Mouse (Mus musculus) c-Kit-positive CD71-negative TER-119-negative erythroid progenitor cells, embryonic 14.5 days (primary cell): ENCODE measurements around the gene Nfatc3.

Experiments
- DNase-seq: peaks from one replicate; pipeline ENCODE4 v3.0.0-alpha.2; 2013; ENCODE audit warnings: low read depth

Gene Nfatc3

DNA sequence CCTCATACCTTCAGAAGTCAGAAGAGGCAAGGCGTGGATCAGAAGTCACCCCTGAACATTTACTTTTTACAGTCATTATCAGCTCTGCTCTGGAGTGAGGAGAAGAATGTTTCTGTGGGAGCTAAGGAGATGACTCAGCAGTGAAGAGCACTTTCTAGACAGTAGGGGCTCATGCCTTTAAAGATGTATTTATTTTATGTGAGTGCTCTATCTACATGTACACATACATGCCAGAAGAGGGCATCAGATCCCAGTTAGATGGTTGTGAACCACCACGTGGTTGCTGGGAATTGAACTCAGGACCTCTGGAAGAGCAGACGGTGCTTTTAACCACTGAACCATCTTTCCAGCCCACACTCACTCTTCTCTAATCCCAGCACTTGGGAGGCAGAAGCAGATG, 68.4 kb downstream of the Nfatc3 start:
- no peak for DNase-seq

DNA sequence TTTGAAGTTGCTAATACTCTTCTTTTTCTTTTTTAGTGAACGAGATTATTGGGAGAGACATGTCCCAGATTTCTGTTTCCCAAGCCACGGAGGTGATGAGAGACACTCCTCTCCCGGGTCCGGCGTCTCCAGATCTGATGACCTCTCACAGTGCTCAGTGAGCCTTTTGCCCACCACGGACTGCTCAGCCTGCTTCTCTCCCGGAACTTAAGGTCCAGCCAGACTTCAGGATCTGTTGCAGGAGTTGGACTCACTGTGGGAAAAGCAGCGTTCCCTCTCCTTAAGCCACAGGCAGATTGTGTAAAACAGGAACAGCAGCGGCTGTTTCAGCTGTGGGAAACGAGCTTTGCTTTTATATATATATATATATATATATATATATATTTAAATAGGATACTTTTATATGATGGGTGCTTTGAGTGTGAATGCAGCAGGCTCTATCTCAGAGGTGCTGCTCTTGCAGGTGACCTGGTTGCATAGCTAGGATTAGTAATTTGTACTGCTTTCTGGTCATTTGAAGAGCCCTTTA, 69.3 kb downstream of the Nfatc3 start:
- DNase-seq: no peak

DNA sequence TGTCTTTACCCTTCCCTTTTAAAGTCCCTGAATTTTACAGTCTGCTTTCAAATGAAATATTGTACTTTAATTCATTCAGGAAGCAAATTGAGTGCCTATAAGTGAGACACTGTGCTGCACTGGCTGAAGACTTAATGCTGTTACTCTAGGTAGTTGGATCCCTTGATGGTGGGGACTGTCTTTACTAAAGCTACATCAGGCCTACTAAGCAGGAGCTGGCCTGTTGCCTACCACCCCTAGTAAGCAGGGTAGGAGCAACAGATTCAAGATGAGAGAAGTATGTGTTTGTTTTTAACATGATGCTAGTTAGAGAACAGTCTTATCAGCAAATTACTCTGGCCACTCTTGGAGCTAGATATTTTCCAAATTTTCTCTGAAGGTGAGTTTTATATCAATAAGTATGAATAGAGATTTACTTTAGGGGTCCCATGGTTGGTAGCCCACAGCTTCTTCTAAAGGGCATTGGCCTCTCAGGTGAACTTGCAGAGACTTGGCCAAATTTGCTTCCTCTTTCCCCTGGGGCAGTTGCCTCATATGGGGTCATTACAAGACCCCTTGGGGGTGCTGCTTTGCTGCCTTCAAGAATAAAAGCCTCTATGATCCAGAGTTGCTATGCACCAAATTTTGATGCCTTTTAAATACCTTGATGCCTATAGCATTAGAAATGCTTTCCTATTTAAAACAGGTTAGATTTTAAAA, 70.7 kb downstream of the Nfatc3 start:
- DNase-seq: no peak

DNA sequence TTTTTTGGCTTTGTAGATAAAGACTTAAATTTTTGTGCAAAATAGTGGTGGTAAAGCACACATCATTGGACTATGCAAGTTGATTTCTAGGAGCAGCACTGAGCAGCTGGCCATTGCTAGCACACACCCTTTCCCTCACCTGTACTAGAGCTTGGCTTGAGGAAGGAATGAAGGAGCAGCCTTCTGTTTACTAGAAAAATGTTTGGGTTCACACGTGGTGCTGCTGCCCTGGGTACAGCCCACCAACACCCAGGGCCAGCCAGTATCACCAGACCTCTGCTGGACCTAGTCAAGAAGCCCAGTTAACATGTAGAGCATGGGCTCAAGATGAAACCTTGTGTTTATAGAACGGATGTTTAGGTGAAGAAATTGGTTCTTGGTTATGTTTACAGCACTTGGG, 71.4 kb downstream of the Nfatc3 start:
- no peak for DNase-seq

DNA sequence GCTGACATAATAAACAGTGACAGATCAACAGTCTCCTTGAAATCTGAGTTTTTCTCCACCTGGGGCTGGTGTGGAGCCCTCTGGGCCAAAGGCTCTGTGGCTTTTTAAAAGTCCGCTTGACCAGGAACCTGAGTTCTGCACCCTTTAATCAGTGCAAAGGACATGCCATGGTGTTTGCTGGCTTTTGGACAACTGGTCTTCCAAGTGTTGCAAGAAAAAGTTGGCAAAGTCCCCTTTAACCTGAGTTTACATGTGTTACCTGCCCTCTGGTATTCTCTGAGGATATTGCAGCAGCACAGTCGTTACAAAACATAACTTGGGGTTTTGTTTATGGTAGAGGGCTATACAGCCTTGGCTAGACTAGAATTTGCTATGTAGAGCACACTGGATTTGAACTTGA, 71.9 kb downstream of the Nfatc3 start:
- DNase-seq: no peak

DNA sequence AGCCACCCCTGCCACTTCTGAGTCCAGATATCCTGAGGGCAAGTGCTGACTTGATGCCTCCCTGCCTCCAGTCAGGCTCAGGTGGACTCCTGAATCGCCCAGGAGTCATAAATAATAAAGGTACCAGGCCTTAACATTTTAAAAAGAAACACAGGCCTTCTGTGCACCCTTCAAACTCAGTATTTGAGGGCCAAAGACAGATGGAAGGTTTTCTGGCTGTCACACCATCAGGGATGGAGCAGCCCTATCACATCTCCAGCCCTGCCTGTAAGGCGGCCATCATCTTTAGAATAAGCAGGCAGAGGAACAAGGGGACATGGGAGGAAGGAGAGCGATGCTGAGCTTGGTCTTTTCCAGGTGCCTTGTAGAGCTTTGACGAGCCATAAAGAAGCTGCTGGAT, 72.4 kb downstream of the Nfatc3 start:
- DNase-seq: no peak

DNA sequence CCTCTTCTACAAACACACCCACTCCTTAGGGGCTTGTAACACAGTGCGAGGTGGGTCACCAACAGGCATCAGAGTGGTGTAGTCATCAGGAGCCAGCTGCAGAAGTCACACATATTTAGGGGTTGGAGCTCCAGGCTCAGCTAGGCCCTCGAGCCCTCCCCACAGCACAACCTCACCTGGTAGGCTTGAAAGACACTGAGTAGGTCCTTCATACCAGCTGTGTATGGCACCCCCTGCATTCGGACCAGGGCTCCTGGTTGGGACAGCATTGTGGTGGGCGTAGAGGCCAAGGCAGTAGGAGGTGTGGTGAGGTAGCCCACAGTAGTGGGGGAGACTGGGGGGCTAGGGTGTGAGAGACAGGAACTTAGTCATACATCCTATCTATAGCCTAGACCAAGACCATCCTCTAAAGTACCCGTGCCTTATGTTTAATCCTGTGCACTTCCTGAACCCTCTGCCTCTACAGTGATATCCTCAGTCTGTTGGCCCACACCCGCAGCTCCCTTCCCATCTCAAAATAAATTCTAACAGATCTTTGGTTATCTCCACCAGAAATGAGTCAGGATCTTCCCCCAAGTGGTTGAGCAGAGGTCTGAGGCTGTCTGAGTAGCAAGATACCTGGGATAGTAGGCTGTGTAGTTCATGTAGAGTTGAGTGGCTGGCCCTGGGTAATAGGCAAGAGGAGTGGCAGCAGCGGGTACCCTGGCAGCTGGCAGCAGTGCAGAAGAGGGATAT, 73.0 kb downstream of the Nfatc3 start:
- DNase-seq: no peak

DNA sequence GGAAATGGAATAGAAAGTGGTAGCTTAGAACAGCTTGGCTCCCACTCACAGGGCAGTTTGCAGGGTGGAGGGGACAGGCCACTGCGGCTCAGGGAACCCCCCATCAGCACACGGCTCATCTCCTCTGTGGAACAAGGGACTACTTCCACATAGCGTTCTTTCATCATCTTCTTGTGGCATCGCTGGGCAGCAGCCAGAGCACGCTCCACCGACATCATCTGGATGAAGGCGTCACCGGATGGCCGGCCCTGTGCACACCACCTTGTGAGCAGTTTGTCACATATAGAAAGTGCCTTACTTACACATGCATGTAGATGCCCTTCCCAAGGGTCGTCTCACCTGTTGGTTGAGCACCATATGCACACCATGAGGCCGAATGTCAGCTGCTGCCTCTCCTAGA, 73.7 kb downstream of the Nfatc3 start:
- no peak for DNase-seq

DNA sequence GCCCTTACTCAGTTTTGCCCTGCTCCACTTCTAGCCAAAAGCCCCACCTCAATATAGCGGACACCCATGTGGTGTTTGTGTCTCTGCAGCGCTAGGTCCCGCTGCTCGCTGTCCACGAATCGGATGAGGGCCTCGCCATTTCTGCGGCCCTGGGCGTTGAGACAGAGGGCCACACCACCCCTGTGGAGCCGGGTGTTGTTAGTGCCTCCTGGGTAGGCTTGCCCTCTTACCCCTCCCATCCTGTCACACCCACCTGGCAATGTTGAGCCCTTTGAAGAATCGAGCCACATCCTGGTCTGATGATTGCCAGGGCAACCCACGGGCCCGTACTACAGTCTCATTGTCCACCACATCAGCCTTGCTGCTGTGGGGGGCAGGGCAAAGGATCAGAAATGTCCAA, 74.9 kb downstream of the Nfatc3 start:
- no peak for DNase-seq

DNA sequence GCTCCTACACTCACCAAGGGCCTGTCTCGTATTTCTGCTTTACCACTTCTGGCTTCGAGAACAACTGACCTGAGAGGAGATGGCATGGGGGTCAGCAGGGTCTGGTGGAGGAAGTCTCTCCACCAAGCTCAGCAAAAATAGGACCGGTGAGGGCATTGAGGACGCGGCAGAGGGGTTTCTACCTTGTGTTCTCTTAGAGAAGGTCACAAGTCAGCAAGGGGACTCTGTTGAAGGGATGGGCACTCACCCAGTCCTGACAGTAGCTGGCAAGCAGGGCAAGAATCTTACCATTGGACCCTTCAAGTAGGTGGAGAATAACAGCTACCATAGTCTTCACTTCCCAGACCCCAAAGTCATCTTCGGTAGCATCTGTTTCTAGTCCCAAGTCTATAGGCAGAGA, 75.3 kb downstream of the Nfatc3 start:
- no peak for DNase-seq

DNA sequence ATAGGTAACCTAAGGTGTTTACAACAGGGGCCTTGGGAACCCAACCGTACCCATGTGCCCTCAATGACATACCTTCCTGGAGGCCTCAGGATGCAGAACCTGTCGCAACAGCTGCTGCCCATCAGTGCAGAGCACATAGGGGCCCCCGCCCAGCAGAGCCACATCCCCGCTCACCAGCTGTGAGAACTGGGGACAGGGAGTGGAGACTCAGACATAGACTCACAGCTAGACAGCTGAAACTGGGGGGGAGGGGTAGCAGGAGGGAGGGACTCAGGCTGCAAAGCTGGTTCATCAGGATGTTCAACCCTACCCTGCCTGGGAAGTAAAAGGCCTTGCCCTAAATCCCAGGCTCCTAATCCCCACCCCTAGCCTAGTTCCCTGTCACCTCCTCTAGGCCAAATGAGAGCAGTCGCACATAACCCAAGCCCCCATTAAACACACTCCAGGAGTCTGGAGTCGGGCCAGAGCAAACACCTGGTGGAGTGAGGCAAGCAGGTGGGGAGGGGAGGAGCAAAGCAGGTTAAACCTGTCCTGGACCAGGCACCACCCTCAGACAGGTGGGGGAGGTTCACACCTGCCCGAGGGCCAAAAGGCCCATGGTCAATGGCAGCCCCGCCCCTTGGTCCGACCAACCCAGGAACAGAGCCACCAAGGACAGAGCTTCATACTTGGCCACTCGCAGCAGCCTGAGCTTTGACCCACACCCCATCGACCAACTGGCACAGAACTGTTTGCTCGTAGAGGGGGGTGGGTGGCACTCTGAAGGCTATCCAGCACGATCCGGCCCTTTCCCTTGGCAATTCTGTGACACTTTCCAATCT, 76.3 kb downstream of the Nfatc3 start:
- no peak for DNase-seq

DNA sequence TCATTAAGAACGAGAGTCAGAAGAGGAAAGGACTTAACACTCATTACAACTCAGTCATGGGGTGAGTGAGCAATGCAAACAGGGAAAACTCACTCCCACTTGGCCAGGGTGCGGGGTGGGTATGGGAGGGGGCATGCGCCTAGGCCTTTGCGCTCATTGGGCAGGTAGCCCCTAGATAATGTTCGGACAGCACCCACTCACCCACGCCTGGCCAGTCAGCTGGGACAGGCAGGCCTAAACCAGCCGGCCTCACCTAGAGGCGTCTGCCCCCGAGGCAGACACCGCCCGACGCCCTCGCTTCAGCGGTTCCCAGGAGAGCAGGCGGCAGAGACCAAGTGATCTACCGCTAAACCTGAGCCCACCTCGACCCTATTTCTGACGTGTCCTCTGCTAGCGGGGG, 77.0 kb downstream of the Nfatc3 start:
- no peak for DNase-seq

DNA sequence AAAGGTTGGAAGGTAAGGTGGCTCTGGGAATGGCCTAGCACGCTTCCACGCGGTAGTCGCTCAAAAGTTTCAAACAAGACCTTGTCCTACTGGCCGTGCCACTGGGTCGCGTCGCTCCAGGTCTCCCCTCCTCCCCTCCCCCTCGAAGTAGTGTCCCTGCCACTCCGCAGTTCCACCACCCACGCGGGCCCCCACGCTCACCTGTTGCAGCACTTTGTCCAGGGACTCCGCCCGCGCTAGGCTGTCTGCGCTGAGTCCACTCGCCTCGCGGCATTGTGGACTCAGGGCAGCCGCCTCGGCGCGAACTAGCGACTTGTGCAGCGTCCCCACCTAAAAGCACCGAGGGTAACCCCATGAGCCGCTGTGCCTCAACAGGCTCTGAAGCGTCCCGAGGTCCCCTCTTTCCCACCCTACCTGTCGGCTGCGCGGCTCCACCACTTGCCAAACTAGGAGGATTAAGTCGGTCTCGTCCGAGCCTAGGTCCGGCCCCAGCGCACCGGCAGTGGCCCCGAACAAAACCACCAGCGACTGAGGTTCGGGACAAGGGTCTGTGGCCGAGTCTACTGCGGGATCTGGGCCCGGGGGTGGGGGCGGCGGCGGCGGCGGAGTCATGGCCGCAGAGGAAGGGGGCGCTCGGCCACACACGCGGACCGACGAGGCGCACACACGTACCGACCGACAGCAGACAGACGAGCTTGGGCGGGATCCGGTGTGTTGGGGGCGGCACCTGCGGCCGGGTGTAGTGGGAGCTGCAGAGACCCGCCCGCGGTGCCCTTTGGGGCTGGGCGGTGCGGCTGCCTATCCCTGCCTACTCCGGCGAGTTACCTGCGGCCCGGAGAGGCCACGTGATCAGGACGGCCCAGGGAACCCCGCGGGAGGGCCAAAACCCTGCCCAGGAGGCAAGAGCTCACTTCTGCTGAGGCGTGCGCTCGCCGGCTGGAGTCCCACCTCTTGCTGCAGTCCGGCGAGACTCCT, 77.8 kb downstream of the Nfatc3 start, which contains the start of gene Esrp2:
TSS of gene Esrp2 (minus strand) at position 819 of the 975 bp plus-strand sequence.
- DNase-seq: no peak

DNA sequence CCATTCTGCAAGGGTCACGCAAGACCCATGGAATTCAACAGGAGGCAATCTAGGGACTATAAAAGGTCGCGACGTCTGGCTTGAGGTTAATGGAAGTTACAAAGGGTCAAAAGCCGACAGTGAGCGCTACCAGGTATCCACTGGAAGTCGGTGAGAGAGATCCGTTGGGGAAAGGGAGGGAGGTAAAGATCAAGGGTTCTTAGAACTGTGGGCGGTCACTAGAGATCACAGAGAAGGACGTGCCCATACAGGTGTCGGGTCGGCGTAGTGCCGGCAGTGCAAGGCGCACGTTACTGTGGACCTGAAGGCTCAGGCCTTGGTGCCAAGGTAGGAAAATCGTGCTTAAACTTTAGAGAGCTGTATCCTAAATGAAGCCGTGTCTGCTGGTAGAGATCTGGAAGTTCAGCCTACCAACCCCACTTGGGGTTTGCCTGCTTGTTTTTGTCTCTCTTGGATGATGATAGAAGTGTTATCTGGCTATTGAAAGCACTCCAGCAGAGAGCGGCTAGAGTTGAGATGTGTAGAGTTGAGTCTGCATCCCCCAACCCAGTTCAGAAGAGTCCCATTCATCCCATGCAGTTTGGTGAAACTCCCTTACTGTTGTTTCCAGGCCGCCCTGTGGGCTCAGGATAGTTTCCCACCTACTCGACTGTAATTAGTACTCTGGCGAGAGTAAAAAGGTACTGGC, 78.7 kb downstream of the Nfatc3 start:
- DNase-seq: no peak

DNA sequence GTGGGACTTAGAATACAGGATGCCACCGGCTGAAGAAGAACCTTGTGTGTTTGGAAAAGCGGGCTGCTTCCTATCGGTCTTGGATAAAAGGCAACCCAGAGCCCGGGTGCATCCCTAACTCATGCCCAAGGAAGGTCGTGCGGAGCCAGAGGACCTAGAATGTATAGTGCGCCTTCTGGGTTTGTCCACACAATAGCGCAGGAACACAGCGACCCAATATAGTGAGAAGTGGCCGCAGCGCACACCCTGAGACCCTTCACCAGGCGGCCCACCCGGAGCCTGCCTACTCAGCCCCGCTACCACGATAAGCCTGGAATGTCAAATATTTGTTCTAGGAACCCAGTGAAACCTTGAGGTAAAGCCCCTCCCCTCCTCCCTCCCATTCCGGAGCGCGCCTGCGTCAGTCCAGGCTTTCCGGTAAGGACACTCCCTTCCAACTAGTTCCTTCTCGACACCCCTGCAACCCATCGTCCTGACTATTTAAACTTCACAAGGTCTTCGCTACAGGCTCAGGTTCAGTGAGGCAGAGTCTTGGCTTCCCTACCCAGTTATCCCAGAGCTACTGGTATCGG, 79.4 kb downstream of the Nfatc3 start:
- no peak for DNase-seq

DNA sequence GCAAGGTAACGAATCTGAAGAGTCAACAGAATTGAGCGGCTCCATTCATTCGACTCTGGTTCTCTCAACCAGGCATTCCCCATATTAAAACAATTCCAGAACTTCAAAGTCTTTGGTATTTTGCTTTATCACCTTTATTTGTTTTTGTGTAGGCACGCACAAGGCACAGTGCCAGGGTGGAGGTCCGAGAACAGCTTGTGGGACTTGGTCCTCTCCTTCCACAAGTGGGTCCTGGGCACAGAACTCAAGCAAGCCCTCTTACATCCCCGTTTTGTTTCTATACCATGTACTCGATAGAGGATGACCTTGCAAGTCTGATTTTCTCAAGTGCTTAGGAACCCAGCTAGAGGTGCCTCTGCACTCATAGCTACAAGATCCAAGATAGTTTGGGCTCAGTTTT, 80.0 kb downstream of the Nfatc3 start:
- DNase-seq: no peak

DNA sequence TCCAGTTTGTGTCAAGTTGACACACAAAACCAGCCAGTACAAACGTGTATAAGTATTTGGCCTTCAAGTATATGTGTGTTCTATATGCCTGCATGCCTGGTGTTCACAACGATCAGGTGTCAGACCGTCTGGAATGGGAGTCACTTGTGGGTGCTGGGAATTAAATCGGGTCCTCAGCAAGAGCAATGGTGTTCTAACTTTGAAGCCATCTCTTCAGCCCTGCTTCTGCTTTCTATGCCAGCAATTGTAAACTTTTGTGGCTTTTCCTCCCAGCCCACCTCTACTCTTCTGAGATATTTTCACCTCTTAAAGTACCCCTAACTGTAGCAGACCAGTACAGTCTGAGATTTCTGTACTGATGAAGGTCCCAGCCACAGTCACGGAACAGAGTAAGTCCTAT, 81.6 kb downstream of the Nfatc3 start:
- DNase-seq: no peak

DNA sequence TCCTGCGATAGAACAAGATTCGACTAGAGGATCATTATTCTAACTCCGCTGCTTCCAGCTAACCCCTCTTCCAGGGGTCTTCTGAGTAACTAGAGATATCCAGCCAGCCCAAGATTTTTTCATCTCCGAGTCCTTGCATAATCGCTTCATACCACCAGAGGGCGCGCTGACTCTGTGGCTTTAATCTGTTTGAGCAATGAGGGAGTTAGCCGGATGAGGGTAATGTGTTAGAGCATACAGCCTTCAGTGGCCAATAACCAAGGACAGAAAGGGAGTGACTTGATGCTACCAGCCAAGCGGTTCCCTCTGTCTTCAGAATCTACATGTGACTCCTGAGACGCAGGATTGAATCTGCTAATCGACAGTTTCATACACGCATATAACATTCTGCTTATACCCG, 82.1 kb downstream of the Nfatc3 start:
- DNase-seq: peak; percentile 91

DNA sequence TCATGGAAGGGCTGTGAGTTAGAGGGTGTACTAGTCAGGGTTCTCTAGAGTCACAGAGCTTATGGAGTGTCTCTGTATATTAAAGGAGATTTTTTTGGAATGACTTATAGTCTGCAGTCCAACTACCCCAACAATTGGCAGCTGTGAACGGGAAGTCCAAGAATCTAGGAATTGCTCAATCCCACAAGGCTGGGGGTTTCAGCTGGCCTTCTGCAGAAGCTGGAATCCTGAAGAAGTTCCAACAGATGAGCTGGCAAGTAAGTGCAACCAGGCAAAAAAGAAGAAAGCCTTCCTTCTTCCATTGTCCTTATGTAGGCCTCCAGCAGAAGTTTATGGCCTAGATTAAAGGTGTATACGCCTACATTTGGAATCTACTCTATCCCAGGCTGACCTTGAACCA, 86.7 kb downstream of the Nfatc3 start:
- no peak for DNase-seq

DNA sequence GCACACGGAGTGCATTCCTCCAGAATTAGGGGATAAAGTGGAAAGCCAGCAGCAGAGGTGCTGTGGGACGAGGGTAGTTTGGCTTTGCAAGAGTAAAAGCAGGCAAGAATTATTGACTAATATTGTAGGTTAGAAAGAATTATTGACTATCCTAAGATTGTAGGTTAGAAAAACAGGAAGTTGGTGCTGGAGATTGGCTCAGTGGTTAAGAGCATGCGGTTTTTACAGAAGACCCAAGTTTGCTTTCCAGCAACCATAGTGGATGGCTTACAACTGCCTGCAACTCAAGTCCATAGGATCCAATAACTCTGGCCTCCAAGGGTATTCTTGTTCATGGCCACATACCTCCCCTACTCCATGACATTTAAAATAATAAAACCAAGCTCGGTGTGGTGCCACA, 87.4 kb downstream of the Nfatc3 start:
- DNase-seq: no peak
